Mouse (Mus musculus) cerebellum, postnatal 4 days (tissue): ENCODE measurements around the gene Frmd4b.
"Not testable (repeated sequence)": the region's sequence is repeated elsewhere in the genome, so short reads cannot be mapped to it uniquely, and the experiment has no call there.

Experiments used
- DNase-seq, 2 experiments: peaks; one replicate each; pipeline ENCODE4 v3.0.0; 2022; ENCODE audit warnings: low spot score in 2 of 2, mixed read lengths in 1 of 2

Gene Frmd4b

DNA sequence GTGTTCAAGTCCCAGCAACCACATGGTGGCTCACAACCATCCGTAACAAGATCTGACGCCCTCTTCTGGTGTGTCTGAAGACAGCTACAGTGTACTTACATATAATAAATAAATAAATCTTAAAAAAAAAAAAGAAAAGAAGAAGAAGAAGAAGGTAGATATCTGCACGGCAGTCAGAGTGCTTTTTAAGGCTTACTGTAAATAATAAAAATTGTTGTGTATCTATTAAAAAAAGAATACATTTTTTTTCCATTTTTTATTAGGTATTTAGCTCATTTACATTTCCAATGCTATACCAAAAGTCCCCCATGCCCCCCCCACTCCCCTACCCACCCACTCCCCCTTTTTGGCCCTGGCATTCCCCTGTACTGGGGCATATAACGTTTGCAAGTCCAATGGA, 259.7 kb downstream of the Frmd4b start:
- not testable (repeated sequence) for DNase-seq

DNA sequence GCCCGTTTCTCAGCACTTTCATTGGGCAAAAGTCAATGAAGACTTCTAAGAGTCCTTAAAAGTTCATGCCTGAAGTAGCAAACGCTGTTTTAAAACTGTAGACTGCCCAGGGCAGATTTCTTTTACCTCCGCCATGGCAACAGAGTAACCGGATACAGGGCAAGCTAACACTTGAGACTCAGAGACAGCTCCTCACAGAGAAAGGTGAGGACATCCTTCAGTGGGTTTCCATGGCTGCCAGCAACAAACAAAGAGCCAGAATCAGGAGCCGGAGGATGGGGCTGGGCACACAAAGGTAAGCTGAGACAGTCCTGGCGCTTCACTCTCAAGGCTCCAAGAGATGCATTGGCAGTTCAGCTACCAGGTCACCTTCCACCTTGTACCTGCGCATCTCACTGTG, 260.7 kb downstream of the Frmd4b start:
- DNase-seq = no peak

DNA sequence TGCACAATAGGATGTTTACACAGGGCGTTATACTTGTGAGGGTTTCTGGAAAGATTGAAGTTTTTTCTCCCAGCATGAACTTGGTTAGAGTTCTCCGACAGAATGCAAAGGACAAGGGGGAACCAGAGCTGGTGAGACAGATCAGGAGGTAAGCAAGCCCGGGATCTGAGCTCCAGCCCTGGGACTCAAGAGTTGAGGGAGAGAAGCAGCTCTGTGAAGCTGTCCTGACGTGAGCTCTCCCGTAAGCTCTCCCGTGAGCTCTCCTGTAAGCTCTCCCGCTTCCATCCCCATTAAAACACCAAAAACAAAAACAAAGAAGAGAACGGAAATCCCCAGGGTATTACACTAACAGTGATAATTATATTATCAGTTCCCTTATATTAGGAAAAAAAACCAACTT, 262.2 kb downstream of the Frmd4b start:
- no peak for DNase-seq

DNA sequence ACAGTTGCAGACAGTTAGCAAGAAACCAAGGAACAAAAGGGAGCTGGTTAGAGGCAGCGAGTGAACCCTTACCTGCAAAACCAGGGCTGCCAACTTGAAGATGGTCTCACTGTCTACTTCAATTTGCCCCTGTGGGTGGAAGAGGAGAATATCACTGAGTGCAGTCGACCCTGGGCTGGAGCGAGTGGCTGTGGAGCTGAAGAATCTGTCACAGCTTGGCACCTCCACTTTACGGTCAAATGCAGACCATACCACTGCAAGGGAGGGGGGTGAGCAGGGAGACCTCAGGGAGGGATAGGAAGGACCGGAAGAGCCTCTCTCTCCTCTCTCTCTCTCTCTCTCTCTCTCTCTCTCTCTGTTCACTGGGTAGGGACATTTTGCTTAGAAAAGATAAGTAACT, 263.4 kb downstream of the Frmd4b start:
- DNase-seq = no peak

DNA sequence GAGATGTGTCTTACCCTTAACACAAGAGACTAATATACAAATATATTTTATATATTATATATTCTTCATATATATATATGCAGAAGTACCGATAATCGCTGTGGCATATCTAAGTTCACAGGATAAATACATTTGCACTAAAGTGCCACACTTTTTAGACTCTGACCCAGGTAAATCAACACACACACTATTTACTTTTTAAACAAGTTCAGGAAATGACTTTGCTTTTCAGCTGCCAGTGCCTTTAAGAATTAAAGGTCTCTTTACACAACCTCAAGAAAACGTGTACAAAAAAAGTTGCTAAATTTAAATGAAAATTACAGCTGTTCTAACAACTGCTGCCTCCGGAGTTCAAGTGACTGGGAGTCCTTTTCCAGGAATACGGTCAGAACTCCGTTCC, 264.0 kb downstream of the Frmd4b start:
- no peak for DNase-seq

DNA sequence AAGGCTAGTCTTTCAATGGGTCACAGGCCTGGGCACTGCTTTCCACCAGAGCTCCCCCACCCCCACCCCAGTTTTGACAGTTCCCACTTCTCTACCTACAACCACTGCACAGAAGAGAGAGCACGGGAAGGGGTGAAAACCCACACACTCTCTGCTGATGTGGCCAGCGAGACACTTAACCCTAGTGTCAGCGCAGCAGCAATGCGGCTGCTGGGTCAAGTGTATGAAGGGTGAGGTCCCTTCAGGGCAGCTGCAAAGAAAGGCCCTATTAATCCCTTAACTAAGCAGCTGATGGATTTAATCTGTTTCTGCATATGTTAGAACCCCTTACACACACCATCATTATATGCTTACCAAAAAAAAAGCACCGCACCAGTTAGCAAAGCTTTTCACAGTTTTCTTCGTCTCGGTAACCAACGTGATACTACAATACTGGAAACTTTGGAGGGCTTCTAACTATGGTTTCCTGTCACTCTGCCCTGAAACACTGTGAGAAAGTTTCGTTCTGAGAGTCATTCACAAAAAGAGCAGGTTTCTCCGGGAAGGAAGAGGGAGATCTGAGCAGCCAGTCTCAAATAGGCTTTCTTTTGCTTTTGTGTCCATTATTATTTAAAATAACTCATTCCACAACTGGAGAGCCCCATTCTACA, 264.7 kb downstream of the Frmd4b start:
- DNase-seq = no peak

DNA sequence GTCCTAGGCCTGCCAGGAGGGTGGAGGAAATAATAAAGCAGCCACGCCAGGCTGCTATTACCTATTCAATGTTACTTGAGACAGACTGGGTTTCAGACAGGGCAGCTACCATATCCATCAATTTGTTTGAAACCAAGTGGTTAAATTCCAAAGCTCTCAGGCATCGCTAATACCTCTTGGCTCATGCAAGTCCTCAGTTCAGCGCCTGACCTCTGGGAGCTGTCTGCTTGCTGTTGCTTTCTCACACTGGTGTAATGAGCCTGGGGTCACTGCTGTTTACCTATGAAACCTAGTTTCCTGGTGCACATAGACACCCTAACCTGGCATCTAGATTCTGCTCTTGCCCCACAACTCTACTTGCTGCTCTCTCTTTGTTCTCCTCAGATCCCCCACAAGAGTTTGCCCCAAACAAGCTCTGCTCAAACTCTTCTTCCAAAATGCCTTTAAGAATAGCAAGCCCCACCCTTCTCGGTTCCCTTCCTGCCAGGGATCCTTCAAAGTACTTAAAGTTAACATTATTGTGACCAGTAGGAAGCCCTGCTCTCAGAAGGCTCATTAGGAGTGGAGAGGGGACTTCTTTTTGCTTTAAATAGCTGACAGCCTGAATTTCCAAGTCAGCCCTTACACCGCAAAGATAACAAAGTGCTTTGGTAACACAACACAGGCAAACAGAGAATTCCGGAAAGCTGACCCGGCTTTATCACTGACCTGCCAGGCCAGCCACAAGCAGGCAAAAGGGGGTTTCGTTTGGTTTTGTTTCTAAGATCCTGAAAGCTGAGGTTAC, 267.8 kb downstream of the Frmd4b start:
- DNase-seq = no peak

DNA sequence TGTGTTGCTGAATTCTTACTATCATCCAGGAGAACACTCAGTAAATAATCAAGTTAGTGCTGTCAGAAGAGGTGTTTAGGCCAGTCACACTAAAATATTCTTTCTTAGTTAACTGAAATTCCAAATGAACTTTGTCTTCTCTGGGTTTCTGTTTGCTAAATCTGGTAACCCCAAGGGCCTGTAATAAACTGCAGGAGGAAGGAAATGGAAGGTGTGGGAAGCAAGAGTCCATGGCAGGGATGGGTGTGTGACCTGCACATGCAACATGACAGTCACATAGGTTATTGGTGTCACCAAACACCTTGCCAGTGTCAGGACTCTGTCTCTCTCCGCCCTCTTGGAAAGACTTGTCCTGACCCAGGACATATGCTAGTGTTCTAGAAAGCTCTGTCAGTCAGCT, 270.4 kb downstream of the Frmd4b start:
- DNase-seq = no peak

DNA sequence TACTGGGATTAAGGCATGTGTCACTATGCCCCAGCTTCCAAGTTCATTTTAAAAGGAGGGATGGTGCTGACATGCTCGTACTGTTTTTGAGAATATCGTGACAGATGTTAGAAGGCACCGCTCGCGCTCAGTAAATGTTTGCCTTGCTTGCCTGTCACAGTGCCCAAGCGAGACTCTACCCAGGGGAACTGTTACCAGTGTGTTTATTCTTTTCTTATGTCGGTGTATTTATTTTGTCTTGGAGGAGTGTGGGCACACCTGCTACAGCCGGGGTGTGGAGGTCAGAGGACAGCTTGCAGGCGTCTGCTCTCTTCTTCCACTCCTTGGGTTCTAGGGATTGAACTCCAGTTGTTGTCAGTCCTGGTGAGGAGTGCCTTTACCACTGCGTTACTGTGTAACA, 270.8 kb downstream of the Frmd4b start:
- DNase-seq = no peak

DNA sequence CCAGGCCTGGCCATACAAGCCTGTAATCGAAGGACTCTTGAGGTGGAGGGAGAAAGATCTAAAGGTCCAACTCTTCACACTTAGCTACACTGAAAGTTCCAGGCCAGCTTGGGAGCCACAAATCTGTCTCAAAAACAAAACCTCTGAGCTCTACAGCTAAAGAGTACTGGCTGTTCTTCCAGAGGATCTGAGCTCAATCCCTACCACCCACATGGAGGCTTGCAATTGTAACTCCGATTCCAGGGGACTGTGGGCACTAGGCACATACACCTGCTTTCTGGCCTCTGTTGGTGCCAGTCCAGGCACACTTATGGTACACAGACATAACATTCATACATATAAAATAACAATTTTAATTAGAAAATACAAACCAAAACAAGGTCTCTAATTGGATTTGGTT, 271.4 kb downstream of the Frmd4b start:
- DNase-seq = no peak

DNA sequence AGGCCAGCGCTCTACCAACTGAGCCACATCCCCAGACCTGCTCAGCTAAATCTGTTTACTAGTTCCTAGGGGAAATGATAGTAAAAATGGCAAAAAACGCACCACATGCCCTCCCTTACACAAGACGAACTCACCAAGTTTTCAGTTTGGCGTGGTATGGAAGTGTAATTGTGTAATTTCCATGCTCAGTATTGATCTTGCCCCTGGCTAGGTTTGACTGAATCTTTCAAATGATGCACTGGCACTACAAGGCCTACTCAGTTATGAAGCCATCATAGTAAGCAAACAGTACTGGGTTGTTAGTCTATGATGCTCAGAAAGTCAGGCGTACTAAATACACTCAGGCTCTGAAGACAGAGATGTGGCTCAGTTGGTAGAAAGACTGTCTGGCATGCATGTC, 275.2 kb downstream of the Frmd4b start:
- no peak for DNase-seq

DNA sequence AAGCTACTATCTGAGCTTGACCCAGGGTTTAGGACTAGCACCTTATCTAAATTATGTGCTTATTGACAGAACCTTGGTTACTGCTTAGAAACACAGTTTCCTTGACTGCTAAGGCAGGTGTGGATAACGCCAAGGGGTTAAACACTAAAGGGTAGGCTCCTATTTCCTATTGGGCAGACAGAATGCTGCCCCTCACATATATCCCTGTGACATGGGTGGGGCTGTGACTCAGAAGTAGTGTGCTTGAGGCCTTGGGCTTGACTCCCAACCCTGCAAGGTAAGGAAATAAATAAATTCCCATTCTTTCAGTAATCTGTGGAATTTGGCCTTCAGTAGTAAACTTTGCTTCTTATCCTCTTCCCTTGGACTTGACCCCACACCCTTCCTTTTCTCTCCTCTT, 275.7 kb downstream of the Frmd4b start:
- DNase-seq = no peak

DNA sequence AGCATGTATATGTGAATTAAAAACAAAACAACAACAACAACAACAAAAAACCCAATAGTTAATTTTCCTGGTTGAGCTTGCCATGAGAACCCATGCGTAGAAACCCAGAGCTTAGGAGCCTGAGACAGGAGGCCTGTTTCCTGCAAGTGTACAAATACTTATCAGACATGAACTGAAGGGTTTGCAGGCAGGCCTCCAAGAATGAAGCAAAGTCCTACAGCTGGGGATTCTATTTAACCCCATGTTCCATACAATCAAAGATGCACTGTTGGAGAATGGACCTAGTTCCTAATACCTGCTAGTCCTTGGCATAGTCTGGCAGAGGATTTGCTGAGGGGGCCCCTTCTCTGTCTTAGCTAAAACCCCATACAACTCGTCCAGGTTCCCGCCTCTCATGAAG, 276.2 kb downstream of the Frmd4b start:
- DNase-seq = no peak

DNA sequence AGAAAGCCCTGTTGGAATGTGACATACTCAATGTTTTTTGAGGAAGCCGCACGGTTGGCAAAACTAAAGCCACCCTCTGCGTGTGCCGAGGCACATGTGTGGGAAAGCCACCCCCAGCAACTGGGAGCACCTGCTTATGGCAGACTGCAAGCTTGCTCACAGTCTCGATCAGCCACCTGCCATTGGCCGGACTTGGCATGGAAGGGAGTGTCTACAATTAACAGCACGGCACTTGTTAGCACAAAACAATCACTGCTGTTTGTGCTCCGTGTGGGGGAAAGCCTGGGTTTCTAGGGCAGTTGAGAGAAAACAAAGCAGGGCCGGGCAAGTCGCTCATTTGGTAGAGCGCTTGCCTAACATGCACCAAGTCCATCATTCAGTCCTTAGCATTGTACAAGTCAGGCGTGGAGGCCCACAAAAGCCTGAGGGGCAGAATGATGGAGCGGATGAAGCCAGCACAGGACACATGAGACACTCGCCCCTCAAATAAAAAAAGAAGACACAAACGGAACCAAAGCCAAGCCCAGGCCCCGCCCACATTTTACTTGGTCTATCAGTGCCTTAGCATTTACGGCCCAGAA, 277.0 kb downstream of the Frmd4b start:
- DNase-seq = no peak

DNA sequence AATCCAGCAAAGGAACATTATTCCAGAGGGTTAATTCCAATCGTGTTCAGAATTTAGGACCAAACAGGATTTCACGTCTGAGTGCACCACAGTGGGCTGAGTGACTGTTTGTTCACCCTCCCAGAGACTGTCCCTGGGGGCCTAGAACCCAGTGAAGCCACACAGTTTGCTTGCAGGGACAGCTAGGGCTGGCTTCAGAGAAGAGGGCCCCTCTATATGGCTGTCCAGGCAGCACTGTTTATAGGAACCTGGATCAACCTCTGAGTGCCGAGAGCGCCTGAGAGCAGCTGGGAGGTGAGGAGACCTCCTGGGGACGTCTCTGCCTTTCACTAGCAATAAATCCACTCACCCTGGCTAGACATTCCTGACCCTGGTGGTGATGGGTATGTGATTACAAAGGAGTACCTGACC, 278.1 kb downstream of the Frmd4b start:
- DNase-seq = no peak

DNA sequence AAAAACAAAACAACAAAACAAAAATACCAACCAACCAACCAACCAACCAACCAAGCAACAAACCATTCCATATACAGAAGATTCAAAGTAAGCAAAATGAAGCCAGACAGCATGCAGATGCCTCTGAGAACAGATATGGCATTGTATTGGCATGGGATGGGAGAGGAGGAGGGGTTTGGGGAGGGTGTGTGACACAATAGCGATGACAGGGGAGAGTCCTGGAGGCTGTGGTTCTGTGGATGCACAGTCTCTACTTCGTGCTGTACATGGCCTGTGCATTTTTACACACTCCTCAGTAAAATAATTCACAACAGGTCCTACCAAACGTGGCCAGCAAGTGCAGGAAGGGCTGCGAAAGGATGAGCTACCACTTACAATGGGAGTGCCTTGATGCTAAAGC, 278.5 kb downstream of the Frmd4b start:
- no peak for DNase-seq

DNA sequence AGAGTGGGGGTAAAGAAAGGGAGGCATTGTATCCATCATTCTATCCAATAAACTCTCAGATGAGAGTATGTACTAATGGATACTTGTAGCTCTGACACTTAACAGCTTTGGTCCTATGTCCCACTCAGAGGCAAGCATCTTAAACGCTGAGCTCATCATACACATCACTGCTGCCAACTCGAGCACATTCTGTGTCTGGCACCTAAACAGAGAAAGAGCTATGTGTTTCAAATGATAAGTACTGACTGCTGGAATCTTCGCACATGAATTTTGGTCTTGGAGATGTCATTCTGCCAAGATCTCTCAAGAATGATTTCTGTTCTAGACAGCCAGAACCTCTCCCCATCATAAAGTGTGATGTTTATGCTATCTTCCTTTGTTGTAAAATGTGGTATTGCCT, 284.0 kb downstream of the Frmd4b start:
- DNase-seq = no peak

DNA sequence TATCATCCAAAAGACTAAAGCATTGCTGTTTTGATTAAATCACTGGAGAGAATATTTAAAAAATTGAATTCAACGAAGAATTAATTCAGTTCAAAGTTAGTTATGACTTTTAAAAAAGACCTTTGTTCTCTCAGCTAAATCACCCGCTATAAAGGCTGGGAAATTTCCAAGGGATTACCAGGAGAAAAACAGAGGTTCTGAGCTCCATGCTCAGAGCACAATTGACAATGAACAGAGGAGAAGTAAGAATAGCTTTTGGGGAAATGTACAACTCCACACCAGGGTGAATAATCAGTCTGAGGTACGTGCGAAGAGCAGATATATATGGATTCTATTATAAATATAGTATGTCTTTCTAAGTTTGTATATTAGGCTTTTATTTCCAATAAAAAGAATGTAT, 293.4 kb downstream of the Frmd4b start:
- no peak for DNase-seq

DNA sequence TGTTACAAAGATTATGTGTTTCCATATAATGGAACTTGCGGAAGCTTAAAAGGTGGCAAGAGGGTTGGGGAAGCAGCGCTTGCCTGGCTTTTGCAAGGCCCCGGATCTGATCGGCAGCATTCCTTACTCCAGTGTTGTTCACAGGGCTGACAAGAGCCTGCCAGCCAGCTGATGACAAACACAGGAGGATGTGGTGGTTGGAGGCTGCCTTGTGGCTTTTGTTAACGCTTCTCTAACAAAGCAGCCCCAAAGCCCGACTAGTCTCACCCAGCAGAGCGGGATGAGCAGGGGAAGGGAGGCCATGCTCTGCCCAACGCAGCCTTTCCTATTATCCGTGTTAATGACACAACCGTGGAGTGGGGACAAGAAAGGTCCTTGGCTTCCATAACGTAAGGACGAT, 295.2 kb downstream of the Frmd4b start:
- DNase-seq = no peak

DNA sequence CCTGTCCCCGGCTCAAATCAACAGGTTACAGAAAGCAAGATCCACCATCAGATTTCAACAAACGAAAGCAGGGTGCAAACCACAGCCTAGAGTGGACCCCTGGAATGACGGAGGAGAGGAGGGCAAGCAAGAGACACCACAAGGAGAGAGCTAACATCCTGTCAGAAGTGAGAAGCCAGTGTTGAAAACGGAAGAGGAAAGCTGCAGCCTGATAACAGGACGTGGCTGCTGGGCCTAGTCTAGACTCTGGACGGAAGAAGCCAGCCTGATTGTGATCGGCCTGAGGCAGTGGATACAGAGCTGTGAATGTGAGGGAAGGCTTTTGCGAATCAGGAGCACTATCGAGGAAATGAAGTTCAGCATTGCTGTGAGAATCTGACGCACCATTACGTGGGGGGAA, 296.2 kb downstream of the Frmd4b start:
- DNase-seq = no peak

DNA sequence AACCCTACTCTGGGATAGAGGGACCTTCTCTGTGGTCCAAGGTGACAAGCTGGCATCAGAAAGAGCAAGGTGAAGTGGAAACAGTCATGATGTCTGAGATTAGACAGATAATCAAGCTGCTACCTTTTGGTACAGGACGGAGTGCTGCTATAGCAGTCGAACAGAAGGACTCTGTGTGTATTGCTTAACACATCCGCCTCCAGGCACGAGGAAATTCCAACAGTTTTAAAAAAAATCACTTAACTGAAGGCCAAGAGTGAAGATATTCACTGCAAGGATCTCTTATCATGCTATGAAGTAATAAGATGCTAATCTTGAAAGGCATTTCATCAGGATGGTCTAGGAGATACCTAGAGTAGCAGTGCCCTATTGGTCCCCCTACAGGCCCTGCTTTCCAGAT, 298.3 kb downstream of the Frmd4b start:
- DNase-seq = no peak

DNA sequence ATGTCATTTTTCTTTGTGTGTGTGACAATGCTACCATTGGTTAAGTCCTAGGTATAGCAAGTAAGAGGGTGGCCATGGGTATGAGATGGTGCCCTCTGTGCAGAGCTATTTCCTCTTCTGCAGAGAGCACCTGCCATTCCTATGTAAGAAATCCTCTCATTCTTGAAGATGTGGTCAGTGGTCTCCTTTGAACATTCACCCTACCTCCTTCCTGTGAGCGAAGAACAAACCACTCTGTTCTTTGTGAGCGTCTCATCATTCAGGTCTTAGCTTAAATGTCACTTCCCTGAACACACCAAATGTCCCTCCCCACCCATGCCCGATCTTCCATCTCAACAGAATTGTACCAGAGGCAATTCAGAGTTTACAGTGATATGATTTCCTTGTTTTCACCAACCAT, 299.4 kb downstream of the Frmd4b start:
- DNase-seq = no peak

DNA sequence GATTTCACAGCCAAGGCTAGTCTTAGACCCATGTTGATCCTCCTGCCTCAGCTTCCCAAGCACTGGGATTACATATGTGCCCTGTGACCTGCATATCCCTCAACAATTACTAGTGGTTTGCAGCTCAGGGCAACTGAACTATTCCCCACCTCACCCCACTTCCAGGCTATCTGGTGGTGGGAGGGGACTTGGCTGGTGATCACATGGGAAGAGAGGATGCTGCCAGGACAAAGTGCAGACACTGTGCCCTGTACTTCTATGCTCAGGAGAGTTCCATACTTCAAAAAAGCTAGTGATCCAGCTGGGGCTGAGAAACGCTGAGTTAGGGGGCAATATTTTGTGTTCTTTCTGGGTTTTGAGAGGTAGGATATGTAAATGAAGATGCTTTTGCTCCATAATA, 300.6 kb downstream of the Frmd4b start:
- DNase-seq = no peak
